Mouse (Mus musculus) heart, adult 18-20 months (tissue): ENCODE measurements around the gene Tmem30a. TPM values are rescaled to one million over a fixed set of nuclear protein-coding genes. Genes with fewer than 3 reads are reported as not detected.

Experiments
- DNase-seq, 2 experiments: peaks; one replicate each; pipeline ENCODE4 v3.0.0; 2021 to 2022; ENCODE audit warnings: mixed read lengths in 1 of 2
- long read RNA-seq, 2 experiments: library from polyadenylated mRNA; stranded (forward); transcript quantifications; one replicate each; pipeline ENCODE4 v2.0.0; 2021
- total RNA-seq, 2 experiments: library from RNA; stranded (reverse); gene quantifications; 2 replicates each; pipeline ENCODE4 v1.2.3; 2021

Tmem30a gene
- 10 to 100 TPM; 63.7 to 65.6 TPM for total RNA-seq
- long read RNA-seq, experiment 1, transcript Tmem30a-201 (7 exons, 3,658 nt) = major isoform, 138 of 142 reads
- long read RNA-seq, experiment 1, partial matches to known transcripts = 0 of 142 reads
- long read RNA-seq, experiment 1, other reads (novel, unspliced or antisense) = 3 of 142 reads
- long read RNA-seq, experiment 2, transcript Tmem30a-201 (7 exons, 3,658 nt) = major isoform, 64 of 66 reads
- long read RNA-seq, experiment 2, partial matches to known transcripts = 0 of 66 reads
- long read RNA-seq, experiment 2, other reads (novel, unspliced or antisense) = 2 of 66 reads

DNA sequence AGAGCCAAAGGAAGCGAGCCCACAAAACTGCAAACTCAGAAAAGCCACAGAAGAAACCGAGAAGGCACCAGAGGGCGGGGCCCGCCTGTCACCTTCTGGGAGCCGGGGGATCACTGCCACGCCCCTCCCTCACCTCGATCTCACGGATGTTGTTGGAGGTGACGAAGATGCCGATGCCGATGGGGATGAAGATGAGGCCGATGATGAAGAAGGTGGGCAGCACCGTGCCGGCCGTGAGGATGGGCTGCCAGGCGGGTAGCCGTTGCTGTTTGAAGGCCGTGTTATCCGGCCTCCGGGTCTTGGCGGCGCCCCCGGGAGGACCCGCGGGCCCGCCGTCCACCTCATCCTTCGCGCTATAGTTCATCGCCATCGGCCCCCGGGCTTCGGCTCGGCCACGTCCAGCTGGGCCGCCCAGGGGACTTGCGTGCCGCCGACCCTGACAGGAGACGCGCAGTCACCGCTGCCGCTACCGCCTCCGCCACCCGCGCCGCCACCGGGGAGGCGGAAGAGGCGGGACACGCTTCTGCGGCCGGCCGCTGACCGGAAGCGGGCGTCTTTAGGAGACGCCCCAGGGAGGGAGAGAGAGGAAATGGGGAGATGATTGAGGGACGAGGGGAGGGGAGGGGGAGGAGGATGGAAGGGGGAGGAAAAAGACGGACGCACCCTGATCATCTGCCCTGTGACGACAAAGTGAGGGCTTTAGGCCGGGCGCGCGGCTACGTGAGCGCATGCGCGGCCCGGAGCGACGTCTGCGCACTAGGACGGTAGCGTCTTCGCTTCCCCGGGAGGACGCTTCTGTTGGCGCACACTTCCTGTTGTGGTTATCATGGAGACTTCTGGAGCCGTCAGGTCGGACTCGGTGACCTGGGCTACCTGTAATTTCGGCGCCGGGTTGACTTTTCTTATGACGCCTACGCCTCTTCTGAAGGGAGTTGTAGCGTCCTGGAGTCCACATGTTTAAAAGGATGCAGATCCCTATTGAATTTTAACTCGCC lies at the start of gene Tmem30a:
TSS of gene Tmem30a (minus strand) at position 667 of the 995 bp plus-strand sequence.
- peak; percentile 94 to 97 for DNase-seq

DNA sequence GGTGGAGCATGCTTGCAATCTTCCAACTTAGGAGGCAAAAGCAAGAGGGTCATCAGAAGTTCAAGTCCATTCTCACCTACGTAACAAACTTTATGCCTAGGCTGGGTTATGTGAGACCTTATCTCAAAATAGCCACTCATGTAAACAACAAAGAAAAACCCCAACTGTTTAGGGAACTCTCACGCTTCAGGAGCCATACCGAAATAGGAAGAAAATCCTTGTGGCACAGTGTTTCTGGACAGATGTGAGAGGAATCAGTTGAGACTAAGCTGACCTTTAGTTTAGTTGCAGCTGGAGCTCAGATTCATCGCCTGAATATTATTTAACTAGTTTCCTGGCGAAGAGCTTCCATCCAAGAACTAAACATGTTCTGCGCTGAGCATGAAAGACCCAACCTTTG lies 49.3 kb upstream of the Tmem30a start:
- DNase-seq = no peak

DNA sequence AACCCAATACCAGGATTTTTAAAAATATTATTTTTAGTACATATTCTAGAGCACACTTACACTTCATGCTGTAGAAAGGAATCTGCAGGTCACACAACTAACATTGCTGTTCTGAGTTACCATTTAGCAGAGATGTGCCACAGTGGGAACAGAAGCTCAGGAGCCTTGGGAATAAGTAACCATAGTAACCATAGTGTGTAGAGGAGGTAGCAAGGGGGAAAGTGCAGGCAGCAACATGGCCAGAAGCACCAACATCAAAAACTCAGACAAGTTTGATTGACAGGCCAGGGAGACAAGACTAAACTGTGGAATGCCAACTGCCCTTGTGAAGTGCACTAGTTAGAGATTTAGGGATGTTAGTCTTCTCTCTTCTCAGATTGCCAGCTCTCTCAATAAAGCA lies 48.7 kb upstream of the Tmem30a start:
- DNase-seq = no peak

DNA sequence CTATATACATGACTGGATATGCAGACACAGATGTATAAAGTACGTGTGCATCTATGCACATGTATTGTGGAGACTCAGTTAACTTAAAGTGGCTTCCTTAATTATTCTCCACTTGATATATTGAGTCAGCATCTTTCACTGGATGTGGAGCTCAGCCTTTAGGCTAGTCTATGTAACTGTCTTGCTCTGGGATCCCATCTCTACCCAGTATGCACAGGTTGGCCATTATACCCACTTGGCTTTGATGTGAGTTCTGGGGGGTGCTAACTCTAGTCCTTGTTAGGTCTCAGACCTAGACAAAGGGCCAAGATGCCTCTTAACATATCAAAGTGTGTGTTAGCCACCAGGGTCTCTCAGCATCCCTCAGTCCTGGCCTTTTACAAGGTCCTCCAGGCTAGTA lies 38.0 kb upstream of the Tmem30a start:
- no peak for DNase-seq

DNA sequence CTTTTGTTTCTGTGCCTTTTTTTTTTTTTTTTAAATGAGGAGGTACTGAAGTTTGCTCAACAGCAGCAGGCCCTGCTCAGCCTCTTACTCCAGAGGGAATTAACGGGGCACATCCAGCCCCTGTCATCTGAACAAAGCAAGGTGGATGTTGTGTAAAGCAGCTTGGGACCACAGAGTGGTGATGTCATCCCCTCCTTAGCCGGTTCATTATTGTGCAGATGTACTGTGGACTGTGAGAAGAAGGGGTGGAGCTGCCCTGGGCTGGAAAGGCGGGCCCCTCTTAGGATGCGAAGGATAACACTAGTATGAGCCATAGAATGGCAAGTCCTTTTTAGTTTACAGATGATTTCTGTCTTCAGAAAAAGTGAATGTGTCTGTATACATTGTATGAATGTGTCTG lies 37.6 kb upstream of the Tmem30a start:
- peak in 1 of 2 experiments; percentile 10 for DNase-seq

DNA sequence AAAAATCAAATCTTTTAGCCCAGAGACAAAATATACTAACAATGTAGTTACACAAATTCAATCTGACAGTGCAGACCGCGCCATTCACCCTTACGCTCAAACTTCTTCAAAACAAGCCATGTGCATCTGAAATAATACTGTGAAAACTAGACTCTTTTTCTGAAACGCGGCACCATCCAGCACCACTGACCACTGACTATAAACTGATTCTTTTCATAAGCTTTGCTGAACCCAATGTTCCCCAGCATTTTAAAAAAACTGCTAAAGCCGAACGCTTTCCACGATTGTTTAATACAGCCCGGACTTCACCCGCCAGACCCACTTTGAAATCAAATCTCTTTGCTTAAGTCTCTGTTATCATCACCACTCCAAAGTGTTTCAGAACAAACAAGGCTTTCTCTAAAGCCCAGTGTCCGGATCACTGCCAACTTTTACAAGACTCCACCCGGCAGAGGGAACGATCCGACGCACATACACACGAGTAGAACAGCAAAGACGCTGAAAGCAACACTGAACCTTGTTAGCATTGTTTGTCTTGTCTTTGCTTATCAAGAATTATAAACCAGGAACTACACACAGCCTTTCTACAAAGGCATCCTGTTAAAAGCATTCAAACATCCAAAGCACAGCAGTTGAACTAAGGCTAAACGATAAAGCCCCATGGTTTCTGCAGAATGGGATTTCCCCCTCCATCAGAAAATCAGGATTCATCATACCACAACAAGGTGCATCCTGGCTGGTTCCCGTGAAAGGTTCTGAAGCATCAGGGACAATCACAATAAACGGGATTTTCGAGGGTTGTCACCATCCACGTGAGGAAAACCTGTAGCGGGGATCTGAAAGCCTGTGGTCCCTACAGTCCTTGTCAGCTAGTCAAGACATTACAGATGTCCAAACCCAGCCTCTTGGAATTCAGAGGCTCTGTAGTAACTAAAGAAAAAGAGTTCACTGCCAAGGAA lies 36.8 kb upstream of the Tmem30a start:
- peak; percentile 39 to 47 for DNase-seq

DNA sequence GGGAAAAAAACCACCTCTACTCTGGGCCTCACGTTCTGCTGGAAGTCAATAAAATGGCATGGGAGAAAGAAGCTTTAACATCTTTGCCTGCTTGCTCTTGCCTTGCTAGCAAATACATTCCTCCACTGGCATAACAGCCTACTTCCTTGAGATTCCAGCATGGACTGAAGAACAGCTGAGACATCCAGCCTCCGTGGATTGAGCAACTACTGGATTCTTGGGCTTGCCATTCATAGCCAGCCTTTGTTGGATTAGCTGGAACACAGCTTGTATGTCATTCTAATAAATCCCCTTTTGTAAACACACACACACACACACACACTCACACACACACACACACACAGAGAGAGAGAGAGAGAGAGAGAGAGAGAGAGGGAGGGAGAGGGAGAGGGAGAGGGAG lies 33.8 kb upstream of the Tmem30a start:
- no peak for DNase-seq

DNA sequence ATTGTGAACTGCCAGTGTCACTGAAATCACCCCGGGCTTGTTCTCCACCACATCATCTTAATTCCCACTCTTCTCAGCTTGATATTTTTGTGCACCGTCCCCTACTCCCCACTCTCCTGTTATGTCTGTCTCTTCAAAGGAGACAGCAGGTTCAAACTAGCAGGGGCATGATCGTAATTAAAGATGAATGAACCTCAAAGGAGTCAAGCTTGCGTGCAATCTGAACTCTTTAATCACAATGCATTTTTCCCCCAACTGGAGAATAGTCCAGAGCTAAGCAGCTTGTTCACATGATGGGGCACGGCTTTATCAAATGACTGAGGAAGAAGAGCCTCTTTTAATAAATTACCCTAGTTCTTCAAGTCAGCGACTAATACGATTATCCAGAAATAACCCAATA lies 32.2 kb upstream of the Tmem30a start:
- no peak for DNase-seq

DNA sequence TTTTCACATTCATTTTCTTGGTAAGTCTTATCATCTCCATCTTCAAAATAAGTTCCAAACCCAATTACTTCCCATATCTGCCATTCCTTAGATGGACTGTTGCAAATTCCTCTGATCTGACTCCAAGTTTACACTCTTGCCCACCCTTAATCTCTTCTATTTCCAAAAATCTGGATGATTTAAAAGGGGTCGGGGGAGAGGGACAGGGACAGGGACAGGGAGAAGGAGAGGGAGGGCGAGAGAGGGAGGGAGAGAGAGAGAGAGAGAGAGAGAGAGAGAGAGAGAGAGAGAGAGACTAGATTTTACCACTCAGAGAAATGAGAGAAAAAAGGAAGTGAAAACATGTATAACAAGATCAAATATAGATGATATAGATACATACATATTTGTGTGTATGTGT lies 30.5 kb upstream of the Tmem30a start:
- DNase-seq = no peak

DNA sequence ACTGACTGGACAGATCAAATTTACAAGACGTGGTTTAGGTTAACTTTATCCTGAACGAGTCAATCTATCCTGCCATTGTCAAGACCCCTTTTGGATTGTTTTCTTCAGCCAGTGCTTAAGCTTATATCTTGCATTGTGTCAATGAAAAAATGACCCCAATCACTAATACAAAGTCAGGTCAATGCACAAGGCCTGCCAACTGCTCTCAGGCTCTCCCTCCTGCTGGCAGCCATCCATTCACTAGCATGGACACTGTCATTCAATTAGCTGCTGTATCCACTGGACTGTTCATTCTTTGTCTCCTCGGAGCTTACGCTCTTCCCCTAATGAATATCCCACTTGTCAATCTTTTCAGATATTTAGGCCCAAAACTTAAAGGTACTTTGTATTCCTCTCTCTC lies 30.1 kb upstream of the Tmem30a start:
- DNase-seq = peak in 1 of 2 experiments; percentile 30

DNA sequence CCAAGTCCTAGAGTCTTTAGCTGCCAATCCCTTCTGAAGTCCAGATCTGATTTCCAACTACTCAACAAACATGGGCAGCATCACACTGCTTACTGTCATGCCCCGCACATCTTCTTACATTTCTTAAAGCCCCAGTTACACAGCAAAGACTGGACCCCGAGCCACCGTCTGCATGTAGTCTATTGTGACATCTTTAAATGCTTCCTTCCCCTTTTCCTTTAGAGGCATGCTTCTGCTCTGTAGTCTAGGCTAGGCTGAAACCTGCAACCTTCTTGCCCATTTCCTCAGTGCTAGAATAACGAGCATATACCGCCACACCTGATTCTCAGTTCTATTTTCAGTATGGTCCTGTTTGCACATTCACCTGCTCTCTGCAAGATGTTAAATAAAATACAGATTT lies 23.2 kb upstream of the Tmem30a start:
- no peak for DNase-seq

DNA sequence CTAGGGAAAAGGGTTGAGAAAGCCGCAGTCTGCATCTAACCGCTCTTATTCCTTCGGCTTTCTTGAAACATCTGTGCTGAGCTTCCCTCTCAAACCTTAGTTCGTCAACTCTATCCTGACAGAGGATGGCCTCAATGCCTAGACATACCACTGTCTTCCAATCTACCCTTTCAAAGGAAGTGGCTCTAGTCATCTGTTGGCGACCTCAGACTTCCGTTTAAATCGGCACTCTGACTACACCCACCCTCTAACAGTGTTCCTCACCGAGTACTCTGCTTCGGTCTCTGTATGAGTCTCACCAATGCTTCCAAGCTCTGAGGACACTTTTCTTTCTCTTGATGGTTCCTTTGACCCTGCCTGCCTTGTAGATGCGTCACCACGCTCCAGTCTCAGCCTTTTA lies 22.7 kb upstream of the Tmem30a start:
- no peak for DNase-seq

DNA sequence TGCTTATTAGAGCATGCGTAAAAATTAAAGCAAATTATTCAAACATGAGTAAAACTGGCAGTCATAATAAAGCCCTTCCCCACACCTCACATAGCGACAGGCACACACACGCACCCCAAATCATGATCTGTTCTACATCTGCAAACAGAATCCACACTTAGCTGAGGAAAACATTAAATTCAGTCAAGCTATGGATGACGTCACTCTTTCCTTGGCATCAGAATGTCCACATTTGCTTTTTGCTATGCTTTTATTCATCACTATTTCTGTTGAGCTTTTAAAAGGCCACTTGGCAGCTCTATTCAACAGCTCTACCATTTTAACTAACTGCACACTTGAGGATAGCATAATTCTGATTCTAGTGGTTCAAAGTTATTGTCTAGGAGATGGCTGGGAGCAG lies 21.3 kb upstream of the Tmem30a start:
- DNase-seq = no peak

DNA sequence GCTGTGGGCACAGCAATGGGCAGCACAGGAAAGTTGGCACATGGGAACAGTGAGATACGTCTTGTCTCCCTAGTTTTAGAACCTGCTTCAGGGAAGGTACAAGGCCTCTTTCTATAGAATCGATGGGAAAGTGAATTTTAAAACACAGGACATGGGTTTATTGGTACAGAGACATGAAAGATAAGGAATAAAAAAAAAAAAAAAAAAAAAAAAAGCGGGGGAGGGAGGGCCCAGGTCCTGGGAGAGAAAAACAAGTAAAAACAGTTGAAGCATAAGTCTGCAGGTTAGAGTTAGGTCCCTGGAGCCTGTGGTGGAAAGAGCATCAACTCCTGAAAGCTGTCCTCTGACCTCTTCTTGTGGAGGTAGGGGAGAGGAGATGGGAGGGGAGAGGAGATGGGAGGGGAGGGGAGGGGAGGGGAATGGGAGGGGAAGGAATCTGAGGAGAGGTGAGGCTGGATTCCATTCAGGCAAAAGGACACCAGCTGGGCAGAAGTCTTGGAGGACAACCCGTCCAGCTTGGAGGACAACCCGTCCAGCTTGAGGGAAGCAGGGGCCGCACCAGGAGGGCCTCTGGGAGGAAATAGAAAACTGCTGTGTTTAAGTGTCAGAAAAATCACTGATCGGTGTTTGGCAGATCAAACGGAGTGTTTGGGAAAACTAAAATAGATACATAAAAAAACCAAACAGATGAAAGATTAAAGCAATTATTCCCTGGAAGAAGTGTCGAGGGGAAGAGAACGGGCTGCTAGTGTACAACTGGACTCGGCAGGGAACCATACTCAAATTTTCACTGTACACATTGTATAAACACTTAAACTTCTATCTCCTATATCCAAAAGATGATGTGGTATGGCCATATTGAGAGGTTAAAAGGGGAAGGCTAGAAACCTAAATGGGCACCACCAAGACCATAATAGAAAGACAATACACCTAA lies 17.9 kb upstream of the Tmem30a start:
- DNase-seq = no peak

DNA sequence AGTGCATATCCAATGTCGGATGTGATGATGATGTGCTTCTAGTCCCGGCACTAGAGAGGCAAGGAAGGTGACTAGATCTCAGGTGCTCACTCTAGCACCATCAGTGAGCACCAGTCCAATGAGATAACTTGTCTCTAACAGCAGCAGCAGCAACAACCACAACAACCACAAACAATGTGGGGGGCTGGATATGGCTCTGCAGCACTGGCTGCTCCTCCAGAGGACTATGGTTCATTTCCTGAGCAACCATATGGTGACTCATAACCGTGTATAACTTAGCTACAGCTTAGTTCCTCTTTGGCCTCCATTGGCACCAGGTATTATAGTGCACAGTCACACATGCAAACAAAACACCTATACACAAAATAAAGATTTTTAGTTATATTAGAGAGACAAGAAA lies 17.2 kb upstream of the Tmem30a start:
- no peak for DNase-seq

DNA sequence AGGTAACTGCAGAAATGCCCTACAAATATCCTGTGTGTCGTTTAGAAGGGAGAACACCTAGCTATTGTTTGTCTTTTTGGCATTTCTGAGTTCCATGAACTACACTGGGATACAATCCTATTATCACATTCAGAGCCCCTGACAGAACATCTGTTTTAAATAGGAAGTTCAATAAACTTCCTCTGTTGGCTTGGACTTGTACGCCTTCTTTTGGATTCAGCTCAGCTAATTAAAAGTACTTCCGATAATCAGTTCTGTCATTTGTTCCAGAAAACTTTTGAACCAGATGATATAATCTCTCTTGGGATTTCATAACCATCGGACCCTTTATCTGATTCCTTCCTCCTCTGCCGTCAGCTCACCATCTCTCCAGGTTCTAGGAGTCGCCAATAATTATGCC lies 16.1 kb upstream of the Tmem30a start:
- DNase-seq = no peak

DNA sequence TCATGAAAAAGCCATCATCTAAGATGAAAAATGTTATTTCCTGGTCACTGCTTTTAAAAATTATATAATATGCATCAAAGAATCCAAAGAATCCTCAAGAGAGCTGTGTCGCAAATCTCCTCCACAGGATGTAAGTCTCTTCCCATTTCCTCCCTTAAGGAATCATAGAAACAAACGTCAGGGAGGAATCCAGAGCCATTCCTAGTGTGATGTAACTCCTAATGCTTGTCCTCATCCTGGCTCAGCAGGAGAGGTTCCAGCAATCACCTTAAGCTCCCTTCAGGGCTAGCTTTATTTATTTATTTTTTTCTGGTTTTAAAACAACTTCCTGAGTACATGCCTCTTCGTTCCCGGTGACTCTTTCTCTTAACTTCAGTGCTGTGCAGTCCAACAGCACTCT lies 13.9 kb upstream of the Tmem30a start:
- no peak for DNase-seq

DNA sequence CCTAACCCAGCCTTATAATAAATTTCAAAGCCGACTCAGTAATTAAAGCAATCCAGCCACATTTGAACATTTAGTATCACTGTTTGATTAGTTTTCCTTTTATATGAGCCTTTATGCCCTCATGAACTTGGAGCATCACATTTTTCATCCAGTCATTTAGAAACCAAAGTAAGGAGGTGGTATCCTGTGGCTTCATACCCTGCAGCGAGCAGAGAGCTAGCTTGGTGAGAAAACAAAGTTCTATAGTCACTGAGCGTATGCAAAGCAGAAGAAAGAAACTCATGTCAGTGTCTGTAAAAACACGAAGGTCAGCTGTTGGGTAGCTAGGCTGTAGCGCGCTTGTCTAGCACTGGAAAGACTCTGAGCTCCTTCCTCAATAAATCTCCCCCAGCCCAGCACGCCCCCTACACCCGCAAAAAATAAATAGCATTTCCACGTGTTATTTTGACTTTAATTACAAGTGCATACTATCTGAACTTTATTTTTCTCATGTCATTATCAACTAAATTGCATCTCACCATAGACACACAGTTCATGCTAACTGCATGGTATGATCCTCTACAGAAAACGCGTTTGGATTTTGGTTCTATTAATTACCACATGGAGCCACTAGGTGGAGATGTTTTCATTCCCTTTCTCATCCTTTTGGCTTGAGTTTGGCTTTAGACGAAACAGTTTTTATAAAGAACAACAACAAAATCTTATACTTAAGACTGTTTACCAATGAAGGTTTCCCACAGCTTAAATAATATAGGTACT lies 13.2 kb upstream of the Tmem30a start:
- peak; percentile 32 to 68 for DNase-seq

DNA sequence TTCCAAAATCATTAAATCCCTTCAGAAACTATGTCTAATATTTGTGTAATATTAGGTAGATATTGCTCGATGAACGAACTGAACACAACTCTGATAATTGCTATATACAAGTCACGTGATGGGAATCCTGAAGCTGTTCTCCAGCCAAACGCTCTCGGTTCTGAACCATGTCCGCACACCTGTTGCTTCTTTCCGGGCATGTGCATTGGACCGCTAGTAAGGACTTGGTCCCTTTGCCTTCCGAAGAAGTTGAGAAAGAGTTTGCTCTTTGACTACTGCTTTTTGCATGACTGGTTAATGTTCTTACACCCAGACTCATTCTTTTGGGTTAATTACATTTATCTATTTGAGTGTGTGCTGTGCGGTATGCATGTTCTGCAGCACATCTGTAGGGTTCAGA lies 12.1 kb upstream of the Tmem30a start:
- DNase-seq = no peak

DNA sequence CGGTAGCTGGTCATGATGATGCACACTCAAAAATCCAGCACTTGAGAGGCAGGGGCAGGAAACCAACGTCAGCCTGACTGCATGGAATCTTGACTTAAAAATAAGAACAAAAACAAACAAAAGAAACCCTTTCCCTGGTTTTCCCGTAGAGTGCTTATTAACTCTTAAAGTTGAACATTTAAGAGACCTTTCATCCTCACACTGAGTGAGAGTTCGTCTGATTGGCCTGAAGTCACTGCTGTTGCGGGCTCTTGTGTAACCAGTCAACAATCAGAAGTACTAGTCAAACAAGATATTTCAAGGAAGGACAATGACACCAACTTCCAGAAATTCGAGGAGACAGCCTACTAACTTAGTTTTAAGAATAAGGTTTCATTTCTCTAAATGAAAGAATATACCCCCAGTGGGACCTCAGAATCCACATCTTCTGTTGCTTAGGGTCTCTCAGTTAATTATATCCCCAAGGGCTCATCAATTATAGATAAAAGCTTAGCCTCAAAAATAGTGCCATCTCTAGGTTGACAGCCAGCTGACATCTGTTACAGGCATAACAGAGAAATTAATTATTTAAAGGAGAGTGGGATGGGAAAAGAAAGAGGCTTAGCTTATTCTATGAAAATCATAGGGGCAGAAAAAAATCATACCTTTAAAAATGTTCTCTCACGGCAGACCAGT lies 3.3 kb upstream of the Tmem30a start:
- no peak for DNase-seq
